Mouse (Mus musculus): ENCODE results near the gene Nup160.
A peak's percentile ranks its signal among the peaks of the same experiment; 100 is the strongest.

Gene Nup160

DNA sequence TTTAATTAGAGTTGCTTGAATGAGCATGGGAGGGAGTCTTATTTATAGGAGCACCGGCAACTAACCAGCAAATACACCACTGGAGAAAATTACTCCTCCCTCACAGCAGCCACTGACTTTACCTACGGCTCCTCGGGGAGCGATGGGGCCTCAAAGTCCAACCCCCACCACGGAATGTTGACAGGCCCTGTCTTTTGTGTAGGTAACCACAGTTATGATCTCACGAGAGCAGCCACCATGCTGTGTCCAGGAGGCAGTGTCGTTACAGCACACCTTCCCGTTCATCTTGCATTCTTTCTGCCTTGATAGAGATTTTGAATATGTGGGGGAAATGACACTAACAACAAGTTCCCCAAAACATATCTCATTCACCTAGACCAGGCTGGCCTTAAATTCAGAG, at the start of gene Nup160:
Gene Nup160, plus strand, starts transcription at position 209 of the 400 bp plus-strand sequence.
- peak; percentile 50 to 55 for DNase-seq

DNA sequence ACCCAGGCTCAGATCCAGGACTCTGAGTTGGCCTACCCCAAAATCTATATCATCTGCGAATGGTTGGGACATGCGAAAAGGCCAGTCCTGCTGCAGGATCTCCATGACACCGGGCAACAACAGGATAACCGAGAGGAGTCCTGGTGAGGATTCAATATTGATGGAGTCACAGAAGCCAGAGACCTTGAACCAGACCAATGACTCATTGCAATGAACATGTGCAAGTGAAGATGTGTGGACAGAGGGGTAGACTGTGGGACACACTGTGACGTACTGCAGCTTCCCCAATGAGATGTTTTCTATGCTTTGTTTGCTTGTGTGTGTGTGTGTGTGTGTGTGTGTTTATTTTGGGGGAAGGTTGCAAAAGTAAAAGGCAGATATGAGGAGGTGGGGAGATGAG, 48.8 kb upstream of the Nup160 start:
- no peak for DNase-seq

DNA sequence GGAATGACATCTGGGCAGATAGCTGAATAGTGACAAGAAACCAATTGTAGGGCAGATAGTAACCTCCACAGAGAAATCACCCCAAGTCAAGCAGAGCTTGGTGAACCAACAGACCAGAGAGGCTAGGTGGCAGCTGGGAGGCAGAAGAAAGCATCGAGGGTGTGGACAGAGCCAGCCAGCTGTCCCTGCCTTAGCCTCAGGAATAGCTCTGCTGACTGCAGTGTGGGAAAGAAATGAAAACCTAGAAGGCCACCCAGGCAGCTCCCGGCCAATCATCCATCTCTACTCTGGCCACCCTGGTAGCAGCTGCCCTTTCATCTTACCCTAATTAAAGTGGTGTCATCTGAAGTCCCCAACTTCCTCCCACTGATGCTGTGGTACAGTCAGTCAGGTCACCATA, 47.5 kb upstream of the Nup160 start:
- DNase-seq: no peak

DNA sequence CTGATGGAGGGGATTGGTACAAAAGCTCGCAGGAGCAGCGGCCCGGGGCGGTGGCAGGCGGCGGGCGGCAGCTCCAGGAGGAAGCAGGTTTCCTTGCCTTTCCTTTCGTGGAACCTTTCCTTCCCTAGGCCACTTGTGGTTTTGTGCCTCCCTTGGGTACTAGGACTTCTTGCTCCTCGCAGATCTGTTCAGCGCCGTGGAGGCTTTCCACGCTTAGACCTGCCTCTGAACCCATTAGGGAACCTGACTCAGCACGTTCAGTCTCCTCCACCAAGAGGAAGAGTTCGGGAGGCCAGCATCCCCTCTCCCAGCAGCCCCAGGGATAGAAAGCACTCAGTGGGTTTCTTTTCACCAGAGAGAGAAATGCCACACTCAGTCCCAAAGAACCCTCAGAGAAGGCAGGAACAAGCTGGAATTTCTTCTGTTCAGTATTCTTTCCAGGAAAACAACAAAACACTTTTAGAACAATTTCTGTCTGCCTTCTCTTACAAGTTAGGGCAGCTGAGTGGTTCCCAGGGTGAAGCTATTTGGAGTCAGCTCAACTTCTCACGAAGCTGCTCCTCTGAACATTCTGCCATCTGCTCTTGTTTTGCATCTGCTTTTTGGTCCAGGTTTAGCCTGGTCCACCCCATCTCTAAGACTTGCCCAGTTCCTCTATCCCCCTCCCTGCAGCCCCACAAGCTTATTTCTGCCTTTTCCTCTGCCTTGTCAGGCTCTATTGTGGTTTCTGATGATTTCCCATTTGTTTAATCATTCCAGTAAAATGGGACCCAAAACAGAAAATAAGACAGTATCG, 44.9 kb upstream of the Nup160 start:
- no peak for DNase-seq

DNA sequence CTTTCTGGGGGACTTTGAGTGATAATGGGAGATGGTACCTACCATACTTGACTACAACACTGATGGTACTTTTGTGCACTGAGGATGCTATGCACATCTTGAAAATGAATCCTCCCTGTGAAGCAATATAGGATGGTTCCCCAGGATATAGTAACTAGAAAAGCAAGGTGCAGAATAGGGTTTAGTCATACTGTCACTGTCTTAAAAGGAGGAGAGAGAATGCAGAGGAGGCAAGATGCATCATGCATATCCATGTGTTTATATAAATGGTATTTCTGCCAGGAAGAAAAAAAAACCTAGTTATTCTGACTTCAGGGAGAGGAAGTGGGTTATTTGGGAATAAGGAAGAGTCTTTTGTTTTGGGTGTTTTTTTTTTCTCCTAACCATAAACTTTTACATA, 42.3 kb upstream of the Nup160 start:
- no peak for DNase-seq

DNA sequence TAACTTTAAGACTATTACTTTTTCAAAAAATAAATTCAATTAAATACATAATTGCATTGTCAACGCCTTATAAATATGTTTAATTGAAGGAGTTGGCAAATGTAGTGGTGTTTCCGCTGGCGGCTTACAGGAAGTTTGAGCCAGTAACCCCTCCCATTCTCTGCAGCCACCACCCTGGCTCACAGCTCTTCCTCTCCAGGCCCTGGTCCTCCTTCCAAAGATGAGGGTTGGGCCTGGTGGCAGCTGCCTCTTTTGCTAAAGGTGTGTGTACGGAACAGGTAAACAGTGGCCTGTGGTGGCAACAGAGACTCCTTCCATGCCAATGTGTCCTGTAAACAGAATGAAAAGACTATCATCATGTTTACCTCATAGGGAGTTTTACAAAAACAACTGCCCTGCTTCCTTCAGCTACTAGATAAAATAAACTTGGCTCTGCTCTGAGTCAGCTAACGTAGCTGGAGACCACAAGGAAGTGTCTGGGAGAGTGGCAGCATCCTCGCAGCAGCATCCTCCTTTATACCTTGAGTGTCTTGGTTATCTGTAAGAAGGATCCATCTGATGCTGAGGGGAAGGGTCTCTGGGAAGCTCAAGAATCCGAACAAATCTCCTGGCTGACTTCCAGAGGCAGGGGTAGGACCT, 41.8 kb upstream of the Nup160 start:
- peak; percentile 38 to 40 for DNase-seq

DNA sequence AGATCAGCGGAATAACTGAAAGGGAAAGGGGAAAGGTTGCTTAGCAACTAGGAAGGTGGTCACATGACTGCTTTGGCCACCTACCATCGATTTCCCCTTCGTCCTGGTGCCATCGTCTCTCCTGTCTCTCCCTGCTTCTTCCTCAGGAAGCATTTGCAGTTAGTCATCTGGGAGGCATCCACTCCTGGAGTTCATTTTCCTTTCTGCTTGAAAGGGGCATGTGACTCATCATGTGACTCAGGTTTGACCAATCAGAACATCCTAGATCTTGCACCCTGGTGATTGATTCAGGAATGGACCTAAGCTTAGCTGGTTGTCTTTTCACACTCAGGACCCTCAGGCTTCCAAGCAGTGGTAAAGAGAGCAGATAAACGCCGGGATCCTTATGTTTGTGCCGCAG, 40.2 kb upstream of the Nup160 start:
- DNase-seq: no peak

DNA sequence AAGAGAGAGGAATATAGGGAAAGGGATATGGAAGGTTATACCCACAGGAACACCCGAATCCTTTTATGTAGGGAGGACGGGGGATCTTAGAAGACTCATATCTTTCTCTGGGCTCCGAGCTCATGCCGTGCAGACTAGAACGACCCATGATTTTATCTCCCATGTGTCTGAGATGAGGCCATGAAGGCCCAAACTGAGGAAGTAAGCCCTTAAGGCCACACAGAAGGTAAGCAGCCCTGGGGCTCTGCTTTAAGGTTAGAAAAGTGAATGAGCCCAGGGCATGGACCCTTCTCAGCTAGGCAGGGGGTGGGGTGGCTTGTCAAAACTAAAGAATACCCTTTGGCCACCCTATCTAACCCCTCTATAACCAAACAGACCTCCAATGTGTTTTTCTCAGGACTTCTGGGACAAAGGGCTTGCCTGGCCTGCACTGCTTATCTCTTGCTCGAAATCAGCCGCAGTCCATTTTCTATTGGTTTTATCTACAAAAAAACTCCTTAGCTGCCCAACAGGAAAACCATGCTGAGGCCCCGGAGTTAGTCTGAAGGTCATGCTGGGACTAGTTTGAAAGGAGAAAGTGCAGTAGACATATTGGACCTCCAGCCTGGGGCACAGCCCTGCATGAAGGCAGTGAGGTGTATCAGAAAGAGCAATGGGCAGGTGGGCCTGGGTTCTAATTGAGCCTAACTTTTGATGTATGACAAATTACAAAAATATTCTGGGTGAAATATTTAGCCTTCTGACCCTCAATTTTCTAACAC, 37.8 kb upstream of the Nup160 start:
- no peak for DNase-seq

DNA sequence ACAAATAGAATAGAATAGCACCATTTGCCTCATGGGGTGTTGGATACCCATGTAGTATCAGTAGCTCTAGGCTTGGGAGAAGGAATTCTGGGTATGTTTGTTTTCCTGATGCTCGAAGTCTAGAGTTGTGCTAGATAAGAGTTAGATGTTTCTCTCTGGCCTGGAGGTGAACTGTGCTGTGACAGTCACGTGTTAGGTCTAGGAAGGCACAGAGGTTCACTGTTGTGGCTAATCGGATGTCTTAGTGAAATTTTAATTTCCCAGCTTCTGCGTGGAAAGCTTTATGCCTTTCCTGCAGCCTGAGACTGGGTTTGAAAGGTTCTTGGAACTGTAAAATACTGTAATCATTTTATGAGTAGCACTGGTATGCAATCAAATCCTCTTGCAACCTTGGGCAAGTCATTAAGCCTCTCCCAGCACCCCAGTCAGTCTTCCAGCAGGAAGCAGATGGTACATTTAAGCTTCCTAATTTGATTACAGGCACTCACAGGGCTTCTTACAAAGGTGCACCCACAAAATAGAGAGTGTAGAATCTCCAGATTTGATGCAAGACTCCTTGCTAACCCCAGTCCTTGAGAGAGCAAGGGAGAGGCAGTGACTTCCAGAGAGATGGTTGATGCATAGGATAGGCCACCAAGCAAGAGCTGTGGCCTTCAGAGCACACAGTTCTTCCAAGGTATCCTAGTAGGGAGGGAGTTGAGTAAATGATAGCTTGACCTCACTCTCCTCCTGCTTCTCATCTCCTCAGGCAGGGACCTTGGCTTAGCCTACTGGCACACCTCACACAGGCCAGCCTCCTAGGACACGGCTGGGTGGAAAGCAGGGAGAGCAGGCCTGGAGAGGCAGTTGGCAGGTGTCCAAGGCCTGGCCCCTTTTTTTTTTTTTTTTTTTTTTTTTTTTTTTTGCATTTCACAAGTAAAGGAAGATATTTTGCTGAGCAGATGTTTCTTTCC, 37.0 kb upstream of the Nup160 start:
- no peak for DNase-seq

DNA sequence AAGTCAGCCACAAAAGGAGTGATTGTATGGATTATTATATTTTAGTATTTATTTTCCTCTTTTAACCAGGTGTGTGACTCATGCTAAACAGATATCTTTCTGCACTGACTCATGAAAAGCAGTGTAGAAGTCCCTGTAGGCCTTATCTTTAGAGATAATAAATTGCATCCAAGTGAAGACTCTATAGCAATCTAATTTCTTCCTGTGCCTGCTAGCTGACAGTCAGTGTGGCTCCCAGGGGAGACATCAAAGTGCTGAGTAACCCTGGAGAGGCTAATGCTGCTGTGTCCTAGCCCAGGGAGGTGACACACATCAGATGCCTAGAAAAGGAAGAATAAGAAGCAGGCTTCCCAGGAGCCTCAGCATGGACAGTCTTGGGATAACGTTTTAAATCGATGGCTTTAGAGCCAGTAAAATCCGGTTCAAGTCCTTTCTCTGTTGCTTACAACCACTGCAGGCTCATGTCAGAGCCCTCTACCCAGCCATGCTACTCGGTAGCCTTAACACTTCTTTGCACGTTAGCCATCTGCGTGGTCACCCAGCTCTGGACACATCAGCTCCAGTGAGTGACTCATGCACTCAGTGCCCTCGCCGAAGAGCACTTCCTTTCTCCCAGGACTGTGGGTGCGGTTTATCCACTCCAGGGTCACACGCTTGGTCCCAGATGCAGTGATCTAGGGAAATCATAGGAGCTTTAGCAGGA, 35.9 kb upstream of the Nup160 start:
- DNase-seq: no peak

DNA sequence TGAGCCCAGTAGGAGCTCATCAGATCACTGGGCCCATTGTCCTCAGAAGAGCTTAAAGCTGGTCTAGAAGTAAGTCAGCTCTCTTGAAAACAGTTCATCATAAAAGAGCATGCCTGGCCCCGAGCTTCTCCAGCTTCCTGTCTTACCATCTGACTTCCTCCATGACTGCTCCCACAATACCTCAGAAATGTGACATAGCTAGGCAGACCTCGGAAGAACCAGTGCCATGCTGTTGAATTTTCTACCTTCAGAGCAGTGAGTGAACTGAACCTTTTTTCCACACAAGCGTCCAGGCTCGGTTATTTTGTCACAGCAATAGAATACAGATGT, 35.3 kb upstream of the Nup160 start:
- DNase-seq: no peak

DNA sequence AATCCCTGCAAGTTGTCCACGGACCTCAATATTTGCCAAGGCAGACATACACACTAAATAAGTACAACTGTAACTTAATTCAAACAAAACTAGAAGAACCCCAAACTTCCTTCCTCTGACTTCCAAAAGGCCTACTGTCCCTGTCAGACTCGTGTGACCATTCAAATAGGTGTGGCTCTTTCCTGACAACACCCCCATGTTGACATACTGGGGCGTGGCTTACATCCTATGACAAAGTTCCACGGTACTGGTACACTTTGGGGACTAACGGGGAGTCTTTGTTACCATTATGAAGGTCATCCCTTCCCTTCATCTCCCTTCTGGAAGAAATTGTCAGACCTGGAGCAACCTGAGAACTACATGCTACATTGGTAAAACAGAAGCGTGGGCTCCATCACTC, 29.9 kb upstream of the Nup160 start:
- DNase-seq: no peak

DNA sequence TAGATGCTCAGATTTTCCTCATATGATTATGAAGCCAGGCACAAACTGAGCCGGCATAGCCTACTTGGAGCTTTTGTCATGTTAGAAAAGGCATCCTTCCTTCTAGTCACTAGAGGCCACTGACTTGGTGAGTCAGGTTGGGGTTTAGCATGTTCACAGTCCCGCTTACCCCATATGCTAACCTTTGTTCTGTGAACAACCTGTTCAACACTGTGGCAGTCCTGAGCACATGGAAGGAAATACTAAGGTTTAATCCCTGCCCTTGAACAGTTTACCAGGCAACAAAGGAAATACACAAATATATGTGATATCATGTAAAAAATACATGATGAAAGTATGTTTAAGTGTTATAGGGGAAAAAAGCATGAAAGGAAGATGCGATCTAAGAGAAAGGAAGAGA, 27.6 kb upstream of the Nup160 start:
- DNase-seq: no peak

DNA sequence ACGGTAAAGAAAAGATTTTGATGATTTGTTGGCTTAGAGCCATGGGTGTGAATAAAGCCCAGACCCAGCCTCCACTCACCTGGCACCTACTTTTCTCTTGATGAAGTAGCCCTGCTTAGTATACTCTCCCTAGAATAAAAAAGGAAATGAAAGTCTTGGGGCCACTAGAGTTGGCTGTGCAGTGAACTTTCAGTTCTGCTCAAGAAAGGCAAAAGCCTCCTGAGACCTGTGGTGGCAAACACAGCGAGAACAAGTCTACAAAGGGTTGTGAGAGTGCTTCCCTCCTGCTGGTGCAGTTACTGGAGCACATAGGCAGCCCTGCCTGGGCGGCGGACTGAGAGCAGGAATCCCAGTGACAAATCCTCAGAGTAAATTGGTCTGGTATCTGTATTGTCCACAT, 27.1 kb upstream of the Nup160 start:
- DNase-seq: peak; percentile 77 to 83

DNA sequence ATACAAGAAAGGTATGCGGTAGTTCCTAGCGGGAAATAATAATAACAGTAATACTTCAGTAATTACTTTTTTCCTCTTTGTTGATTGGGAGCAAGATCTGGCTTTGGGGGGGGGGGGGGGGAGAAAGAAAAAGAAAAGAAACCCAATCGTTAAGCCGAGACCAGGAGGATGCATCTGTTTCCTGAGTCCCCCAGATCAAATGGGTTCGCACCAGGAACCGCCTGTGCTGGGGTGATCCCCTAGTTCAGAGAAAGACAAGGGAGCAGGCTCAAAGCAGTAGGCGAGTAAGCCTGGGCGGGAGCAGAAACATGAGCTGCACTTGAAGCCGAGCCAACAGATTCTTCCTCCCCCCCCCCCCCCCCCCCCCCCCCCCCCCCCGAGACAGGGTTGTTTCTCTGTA, 24.9 kb upstream of the Nup160 start:
- peak; percentile 35 to 43 for DNase-seq

DNA sequence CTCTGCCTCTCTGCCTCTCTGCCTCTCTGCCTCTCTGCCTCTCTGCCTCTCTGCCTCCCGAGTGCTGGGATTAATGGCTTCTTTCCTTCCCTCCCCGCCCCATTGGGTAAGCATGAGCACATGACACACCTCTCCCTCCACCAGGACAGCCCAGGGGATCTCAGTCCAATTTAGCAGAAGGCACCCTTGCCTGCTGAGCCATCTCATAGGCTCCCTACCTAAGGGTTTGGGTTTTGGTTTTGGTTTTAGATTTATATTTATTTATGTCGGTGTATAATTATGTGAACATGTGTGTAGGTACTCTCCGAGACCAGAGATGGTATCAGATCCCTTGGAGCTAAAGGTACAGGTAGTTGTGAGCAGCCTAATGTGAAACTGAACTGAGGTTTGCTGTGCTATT, 24.0 kb upstream of the Nup160 start:
- no peak for DNase-seq

DNA sequence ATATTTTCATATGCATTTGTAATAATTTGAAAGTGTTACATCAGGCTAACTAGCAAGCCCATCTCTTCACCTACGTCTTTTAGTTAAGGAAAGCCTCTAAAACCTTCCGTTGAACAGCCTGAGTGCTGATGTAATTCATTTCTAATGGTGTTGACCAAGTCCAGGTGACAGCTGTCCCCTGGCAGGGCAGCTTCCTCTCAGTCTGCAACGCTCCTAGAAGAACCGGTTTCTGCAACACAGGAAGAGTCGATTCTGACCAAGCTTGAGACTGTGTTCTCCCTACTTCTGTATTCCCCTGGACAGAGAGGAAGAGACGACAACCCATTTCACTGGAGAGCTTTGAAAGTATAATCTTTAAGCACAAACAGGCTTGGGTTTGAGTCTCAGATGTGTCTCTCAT, 21.6 kb upstream of the Nup160 start:
- DNase-seq: no peak

DNA sequence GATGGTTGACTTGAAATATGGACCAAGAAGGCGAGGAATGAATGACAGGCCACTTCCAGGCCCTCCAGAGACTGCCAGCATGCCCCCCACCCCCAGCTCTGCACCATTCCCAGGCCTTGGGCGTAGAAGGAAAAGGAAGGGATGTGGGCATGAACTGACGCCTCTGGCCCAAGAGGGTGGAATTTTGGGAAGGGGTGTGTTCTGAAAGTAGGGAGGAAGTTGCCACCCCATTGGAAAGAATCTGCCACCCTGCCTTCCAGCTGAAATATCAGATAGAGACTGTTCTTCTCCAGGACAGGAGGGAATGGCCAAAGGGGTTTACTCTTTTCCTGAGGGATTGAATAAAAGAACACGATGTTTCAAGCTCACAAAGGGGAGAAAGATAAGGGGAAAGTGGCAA, 18.4 kb upstream of the Nup160 start:
- DNase-seq: no peak

DNA sequence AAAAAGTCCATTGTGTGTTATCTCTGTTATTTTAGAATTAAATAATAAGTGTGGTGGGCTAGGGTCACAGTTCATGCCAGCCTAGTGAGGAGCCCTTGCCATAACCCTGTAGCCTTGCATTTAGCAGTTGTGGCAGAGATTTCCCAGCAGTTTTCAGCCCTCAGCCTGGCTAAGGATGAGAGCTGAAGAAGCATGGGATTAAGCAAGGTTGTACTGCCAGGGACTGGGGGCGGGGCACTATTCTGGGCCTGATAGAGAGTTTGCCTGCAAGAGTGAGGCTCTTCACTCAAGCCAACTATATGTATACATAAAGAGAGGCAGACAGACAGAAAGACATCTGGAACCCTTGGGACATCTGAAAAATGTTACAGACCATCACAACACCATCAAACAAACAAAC, 18.0 kb upstream of the Nup160 start:
- DNase-seq: no peak

DNA sequence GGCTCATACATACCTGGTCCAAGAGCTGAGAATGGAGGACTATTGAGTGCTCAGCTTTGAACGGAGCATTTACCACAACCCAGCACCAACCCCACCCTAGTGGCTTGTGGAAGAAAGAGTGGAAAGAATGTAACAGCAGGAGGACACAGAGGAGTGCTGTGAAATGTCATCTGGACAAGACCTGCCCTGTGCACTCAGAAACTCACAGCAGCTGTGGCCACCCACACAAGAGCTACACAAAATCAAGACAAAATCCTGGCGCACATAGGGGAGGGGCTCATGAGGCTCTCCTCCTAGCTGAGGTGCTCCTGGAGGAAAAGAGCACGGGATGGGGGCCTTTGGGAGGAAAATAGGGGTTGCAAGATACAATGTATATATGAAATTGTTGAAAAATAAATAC, 17.4 kb upstream of the Nup160 start:
- no peak for DNase-seq

DNA sequence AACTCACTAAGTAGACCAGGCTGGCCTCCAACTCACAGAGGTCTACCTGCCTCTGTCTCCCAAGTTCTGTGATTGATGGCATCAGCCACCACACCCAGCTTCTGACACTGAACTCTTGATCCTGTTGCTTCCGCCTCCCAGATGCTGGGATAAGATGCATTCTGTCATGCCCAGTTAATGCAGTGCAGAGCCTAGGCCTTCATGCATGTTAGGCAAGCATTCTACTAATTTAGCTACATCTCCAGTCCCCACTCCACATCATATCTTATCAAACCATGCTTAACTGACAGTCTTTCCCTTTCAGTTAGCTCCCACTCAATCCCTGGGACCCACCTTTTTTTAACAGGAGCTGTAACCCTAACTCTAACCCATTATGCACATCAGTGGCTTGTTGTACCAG, 16.1 kb upstream of the Nup160 start:
- DNase-seq: no peak

DNA sequence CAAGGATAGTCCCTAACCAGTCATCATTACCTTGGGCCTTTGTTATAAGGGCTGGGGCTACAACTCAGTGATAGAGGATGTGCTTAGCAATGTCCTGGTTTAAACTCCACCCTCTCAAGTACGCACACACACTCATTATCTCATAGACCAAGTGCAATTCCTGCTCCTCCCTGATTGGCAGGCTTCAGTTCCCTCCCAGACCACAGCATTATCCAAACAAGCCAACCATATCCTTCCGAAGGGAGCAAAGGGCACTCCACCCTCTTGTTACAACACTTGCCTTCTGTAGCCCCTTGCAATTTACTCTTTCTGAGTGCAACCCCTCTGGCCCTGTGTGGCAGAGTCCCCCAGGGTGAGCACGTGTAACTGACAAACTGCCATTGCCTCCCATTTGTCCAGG, 15.6 kb upstream of the Nup160 start:
- DNase-seq: no peak

Data from B cell, adult 2 months (primary cell).